Mouse (Mus musculus): ENCODE measurements around the gene Srrm2.

GRCm38 (mm10) chr17:23777141-23777540 lies 13.2 kb upstream of the Srrm2 start:
- TF ChIP-seq CTCF (IDR thresholded peaks at IDR 0.05; ENCODE audit: insufficient read depth, low read length) (no peak), POLR2A (IDR thresholded peaks at IDR 0.05; ENCODE audit: borderline replicate concordance, extremely low read depth, low read depth, low read length) (no peak)
